Mouse (Mus musculus): Measurements from ENCODE around the gene Gm3336. TPM values are rescaled to one million over a fixed set of nuclear protein-coding genes. Genes with fewer than 3 reads are reported as not detected.

The Gm3336 gene
- polyA plus RNA-seq, 1 experiment from 2014 or later, result not detected

- WGBS, result 57% methylated on average over 3 of the region's 3 CpGs
- H3K27ac ChIP-seq, result 0 out of 2 replicates have a peak overlapping the region, but pooled peaks have one; percentile 80
These were observed 36.9 kb upstream of the Gm3336 start for GRCm38 (mm10) chr8:70681410-70681809.

GRCm38 (mm10) chr8:70682193-70682592 is 36.1 kb upstream of the Gm3336 start:
- ATAC-seq (ENCODE audit: insufficient number of reproducible peaks, low FRiP score, low TSS enrichment, low read depth), result peak; percentile 56
- Histone ChIP-seq H3K4me2 (peak overlapping the region; percentile 33), H3K9ac (0 out of 2 replicates have a peak overlapping the region, but pooled peaks have one; percentile 14), H3K27ac (peak overlapping the region; percentile 80), H3K9me3 (no peaks in the 10 kb centered on the region), H3K4me3 (no peak overlapping the region), H3K27me3 (no peaks in the 10 kb centered on the region), H3K4me1 (peaks cover 15% of the 10 kb centered on the region), H3K36me3 (peaks cover 31% of the 10 kb centered on the region)
- 3% methylated on average over 19 of the region's 19 CpGs for WGBS

More at GRCm38 (mm10) chr8:70681410-70681809, 36.9 kb upstream of the Gm3336 start:
- peaks cover 32% of the 10 kb centered on the region for H3K36me3 ChIP-seq
- peaks cover 15% of the 10 kb centered on the region for H3K4me1 ChIP-seq
- no peak for ATAC-seq (ENCODE audit: insufficient number of reproducible peaks, low FRiP score, low TSS enrichment, low read depth)
- no peaks in the 10 kb centered on the region for H3K9me3 ChIP-seq
- H3K27me3 ChIP-seq, result no peaks in the 10 kb centered on the region
- no peak overlapping the region for H3K4me2 ChIP-seq
- no peak overlapping the region for H3K4me3 ChIP-seq
- no peak overlapping the region for H3K9ac ChIP-seq

- no peak for ATAC-seq (ENCODE audit: insufficient number of reproducible peaks, low FRiP score, low TSS enrichment, low read depth)
- Histone ChIP-seq H3K9me3 (no peaks in the 10 kb centered on the region), H3K4me1 (peaks cover 20% of the 10 kb centered on the region), H3K36me3 (peaks cover 26% of the 10 kb centered on the region), H3K4me3 (no peak overlapping the region), H3K27ac (peak overlapping the region; percentile 80), H3K27me3 (no peaks in the 10 kb centered on the region), H3K9ac (no peak overlapping the region), H3K4me2 (peak overlapping the region; percentile 33)
- 61% methylated on average over 3 of the region's 3 CpGs for whole genome bisulfite sequencing
These were observed 35.7 kb upstream of the Gm3336 start for GRCm38 (mm10) chr8:70682692-70683091.

- peaks cover 28% of the 10 kb centered on the region for H3K4me1 ChIP-seq
- no peak overlapping the region for H3K4me2 ChIP-seq
- peaks cover 10% of the 10 kb centered on the region for H3K36me3 ChIP-seq
- 45% methylated on average over 7 of the region's 7 CpGs for WGBS
- no peaks in the 10 kb centered on the region for H3K27me3 ChIP-seq
- H3K4me3 ChIP-seq, result no peak overlapping the region
- no peaks in the 10 kb centered on the region for H3K9me3 ChIP-seq
- H3K27ac ChIP-seq, result no peak overlapping the region
- H3K9ac ChIP-seq, result no peak overlapping the region
- no peak for ATAC-seq (ENCODE audit: insufficient number of reproducible peaks, low FRiP score, low TSS enrichment, low read depth)
These were observed 34.1 kb upstream of the Gm3336 start for GRCm38 (mm10) chr8:70684291-70684690.

- Histone ChIP-seq H3K4me1 (peaks cover 41% of the 10 kb centered on the region), H3K9ac (no peak overlapping the region), H3K9me3 (no peaks in the 10 kb centered on the region), H3K36me3 (no peaks in the 10 kb centered on the region), H3K27me3 (no peaks in the 10 kb centered on the region), H3K4me3 (no peak overlapping the region), H3K4me2 (no peak overlapping the region), H3K27ac (no peak overlapping the region; the same call in 1 of the 2 replicates)
- no peak for ATAC-seq (ENCODE audit: insufficient number of reproducible peaks, low FRiP score, low TSS enrichment, low read depth)
- 71% methylated on average over 8 of the region's 8 CpGs for WGBS
These were observed 30.8 kb upstream of the Gm3336 start for GRCm38 (mm10) chr8:70687576-70687975.

- Histone ChIP-seq H3K27ac (no peak overlapping the region; the same call in 1 of the 2 replicates), H3K9me3 (no peaks in the 10 kb centered on the region), H3K27me3 (no peaks in the 10 kb centered on the region), H3K4me1 (peaks cover 39% of the 10 kb centered on the region), H3K36me3 (no peaks in the 10 kb centered on the region), H3K9ac (no peak overlapping the region), H3K4me3 (no peak overlapping the region), H3K4me2 (no peak overlapping the region)
- WGBS, result 88% methylated on average over 3 of the region's 3 CpGs
- ATAC-seq (ENCODE audit: insufficient number of reproducible peaks, low FRiP score, low TSS enrichment, low read depth), result no peak
These were observed 30.2 kb upstream of the Gm3336 start for GRCm38 (mm10) chr8:70688136-70688535.

- H3K4me3 ChIP-seq, result no peak overlapping the region
- peaks cover 46% of the 10 kb centered on the region for H3K4me1 ChIP-seq
- H3K9me3 ChIP-seq, result no peaks in the 10 kb centered on the region
- H3K9ac ChIP-seq, result no peak overlapping the region
- no peak overlapping the region for H3K4me2 ChIP-seq
- 63% methylated on average over 5 of the region's 5 CpGs for WGBS
- H3K36me3 ChIP-seq, result no peaks in the 10 kb centered on the region
- H3K27me3 ChIP-seq, result no peaks in the 10 kb centered on the region
- H3K27ac ChIP-seq, result peak overlapping the region; percentile 43; the same call in 1 of the 2 replicates
- no peak for ATAC-seq (ENCODE audit: insufficient number of reproducible peaks, low FRiP score, low TSS enrichment, low read depth)
These were observed 28.4 kb upstream of the Gm3336 start for GRCm38 (mm10) chr8:70689892-70690390.

- Histone ChIP-seq H3K4me1 (peaks cover 59% of the 10 kb centered on the region), H3K4me3 (peak overlapping the region; percentile 35), H3K9ac (0 out of 2 replicates have a peak overlapping the region, but pooled peaks have one; percentile 23), H3K27ac (peak overlapping the region; percentile 64), H3K27me3 (no peaks in the 10 kb centered on the region), H3K36me3 (no peaks in the 10 kb centered on the region), H3K9me3 (no peaks in the 10 kb centered on the region), H3K4me2 (peak overlapping the region; percentile 59)
- ATAC-seq (ENCODE audit: insufficient number of reproducible peaks, low FRiP score, low TSS enrichment, low read depth), result no peak
- WGBS, result 49% methylated on average over 4 of the region's 4 CpGs
These were observed 27.1 kb upstream of the Gm3336 start for GRCm38 (mm10) chr8:70691230-70691629.

GRCm38 (mm10) chr8:70691727-70692231 is 26.6 kb upstream of the Gm3336 start:
- Histone ChIP-seq H3K4me2 (peak overlapping the region; percentile 59), H3K27me3 (no peaks in the 10 kb centered on the region), H3K9ac (0 out of 2 replicates have a peak overlapping the region, but pooled peaks have one; percentile 23), H3K9me3 (no peaks in the 10 kb centered on the region), H3K36me3 (no peaks in the 10 kb centered on the region), H3K4me3 (peak overlapping the region; percentile 35), H3K4me1 (peaks cover 65% of the 10 kb centered on the region), H3K27ac (peak overlapping the region; percentile 64)
- 0 out of 2 replicates have a peak, but pooled peaks have one; percentile 43 for ATAC-seq (ENCODE audit: insufficient number of reproducible peaks, low FRiP score, low TSS enrichment, low read depth)
- 1% methylated on average over 18 of the region's 20 CpGs for WGBS

- H3K9me3 ChIP-seq, result no peaks in the 10 kb centered on the region
- ATAC-seq (ENCODE audit: insufficient number of reproducible peaks, low FRiP score, low TSS enrichment, low read depth), result no peak
- H3K4me3 ChIP-seq, result no peak overlapping the region
- peaks cover 67% of the 10 kb centered on the region for H3K4me1 ChIP-seq
- H3K9ac ChIP-seq, result no peak overlapping the region
- no peaks in the 10 kb centered on the region for H3K36me3 ChIP-seq
- 0 out of 2 replicates have a peak overlapping the region, but pooled peaks have one; percentile 27 for H3K27ac ChIP-seq
- no peak overlapping the region for H3K4me2 ChIP-seq
- WGBS, result 66% methylated on average over 5 of the region's 5 CpGs
- H3K27me3 ChIP-seq, result no peaks in the 10 kb centered on the region
These were observed 24.7 kb upstream of the Gm3336 start for GRCm38 (mm10) chr8:70693636-70694035.

GRCm38 (mm10) chr8:70695318-70696018 is 22.9 kb upstream of the Gm3336 start:
- Histone ChIP-seq H3K4me1 (peaks cover 58% of the 10 kb centered on the region), H3K27ac (peak overlapping the region; percentile 98), H3K9ac (no peak overlapping the region), H3K4me3 (no peak overlapping the region), H3K9me3 (no peaks in the 10 kb centered on the region), H3K36me3 (no peaks in the 10 kb centered on the region), H3K4me2 (peak overlapping the region; percentile 54), H3K27me3 (no peaks in the 10 kb centered on the region)
- no peak for ATAC-seq (ENCODE audit: insufficient number of reproducible peaks, low FRiP score, low TSS enrichment, low read depth)
- 19% methylated on average over 32 of the region's 32 CpGs for WGBS
